Comparison of ENCODE assay signal across 16 mouse cellular contexts in the genomic region with DNA sequence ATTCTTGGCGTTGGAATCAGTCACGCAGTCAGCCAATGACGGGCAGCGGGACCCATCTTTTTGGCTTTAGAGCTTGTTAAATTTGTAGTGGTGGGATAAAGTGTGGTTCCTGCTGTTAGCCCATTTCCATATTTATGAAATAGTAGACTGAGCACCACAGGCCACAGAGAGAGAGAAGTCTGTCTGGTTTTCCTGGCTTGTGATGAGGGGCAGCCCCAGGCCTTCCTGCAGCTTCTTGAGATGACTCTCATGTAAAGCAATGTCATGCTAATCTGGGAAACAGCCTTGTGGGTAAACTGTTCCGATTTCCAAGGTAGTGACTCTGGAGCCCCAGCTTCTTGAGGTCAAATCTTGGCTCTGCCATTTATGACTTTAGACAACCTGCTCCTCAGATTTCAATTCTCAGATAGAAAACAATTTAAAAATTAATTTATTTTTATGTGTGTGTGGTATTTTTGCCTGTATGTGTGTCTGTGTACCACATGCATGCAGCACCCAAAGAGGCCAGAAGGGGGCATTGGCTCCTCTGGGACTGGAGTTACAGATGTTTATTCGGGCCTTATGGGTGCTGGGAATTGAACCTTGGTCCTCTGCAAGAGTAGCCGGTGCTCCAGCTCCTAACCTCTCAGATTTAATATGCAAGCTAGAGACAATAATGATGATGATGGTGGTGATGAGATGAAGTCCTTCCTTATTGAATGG.
"Had no signal": no experiment of that assay in that cellular context is flagged by ENCODE, and none has a peak within 500 bp of the region (broad histone marks: within the 10 kb centered on the region; RNA-seq: fewer than 3 reads in every experiment).

No protein-coding gene starts in this region.

- H3K4me2 ChIP-seq: limb, embryonic 15.5 days; liver, embryonic 13.5 days; midbrain, embryonic 11.5 days; stomach, embryonic 15.5 days had no signal

- DNase-seq: kidney, adult 8-10 months; kidney, postnatal 36 days; liver, embryonic 13.5 days; lung, adult 18-20 months; right cerebral cortex, postnatal 14 days; thymus, adult 18-20 months; thymus, postnatal 14 days had no signal

- H3K4me3 ChIP-seq: limb, embryonic 15.5 days; liver, embryonic 13.5 days; megakaryocyte, embryonic 14.5 days; stomach, embryonic 15.5 days had no signal

- H3K4me1 ChIP-seq: limb, embryonic 15.5 days; stomach, embryonic 15.5 days had no signal

- H3K36me3 ChIP-seq: limb, embryonic 15.5 days; liver, embryonic 13.5 days; stomach, embryonic 15.5 days had no signal

- H3K9me3 ChIP-seq: limb, embryonic 15.5 days; liver, embryonic 13.5 days; stomach, embryonic 15.5 days had no signal

- ATAC-seq: intestine, embryonic 16.5 days; lung, postnatal 0 days; midbrain, embryonic 16.5 days had no signal

- H3K27me3 ChIP-seq: limb, embryonic 15.5 days; liver, embryonic 13.5 days; megakaryocyte, embryonic 14.5 days; stomach, embryonic 15.5 days had no signal

- H3K9ac ChIP-seq: limb, embryonic 15.5 days; liver, embryonic 13.5 days; stomach, embryonic 15.5 days had no signal

- H3K27ac ChIP-seq: kidney, postnatal 0 days; limb, embryonic 15.5 days; liver, embryonic 13.5 days; macrophage; stomach, embryonic 15.5 days had no signal
